Mouse (Mus musculus): ENCODE measurements around the gene B3gat1.

B3gat1 gene

DNA sequence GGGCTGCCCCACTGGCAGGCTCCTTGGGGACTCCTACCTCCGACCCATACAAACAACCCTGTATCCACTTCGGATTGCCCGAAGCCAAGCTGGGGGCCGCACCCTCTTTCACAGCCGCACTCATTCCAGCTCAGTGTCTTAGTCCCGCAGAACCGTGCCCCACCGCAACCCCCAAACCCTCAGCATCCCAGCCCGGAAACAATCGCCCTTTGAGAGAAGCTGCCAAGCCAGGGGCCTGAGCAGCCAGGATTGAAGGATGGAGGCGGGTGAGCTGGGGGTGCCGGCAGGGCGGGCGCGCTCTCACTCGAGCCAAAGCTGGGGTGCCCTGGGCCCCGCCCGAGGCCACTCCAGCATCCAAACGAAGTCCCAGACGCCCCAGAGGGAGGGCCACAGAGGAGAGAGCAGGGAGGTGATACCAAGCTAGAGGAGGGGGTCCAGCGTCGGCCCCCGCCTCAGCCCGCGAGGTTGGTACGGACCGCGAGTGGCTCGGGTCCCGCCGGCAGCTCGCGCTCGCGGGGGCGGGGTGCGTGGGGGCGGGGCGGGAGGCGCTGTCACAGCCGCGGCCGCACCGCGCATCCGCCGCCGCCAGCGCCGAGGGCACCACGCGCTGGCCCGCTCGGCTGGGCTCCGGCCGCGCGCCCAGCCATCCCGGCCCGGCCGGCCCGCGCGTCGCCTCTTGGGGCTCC lies at the start of gene B3gat1:
B3gat1 (plus strand) TSS at position 523 of the 686 bp plus-strand sequence.
- peak; percentile 72 for DNase-seq

GRCm38 (mm10) chr9:26689171-26689570 lies 44.4 kb upstream of the B3gat1 start:
- no peak for DNase-seq

GRCm38 (mm10) chr9:26689956-26690698 lies 43.4 kb upstream of the B3gat1 start:
- no peak for DNase-seq

- DNase-seq = no peak
These were observed 40.9 kb upstream of the B3gat1 start for GRCm38 (mm10) chr9:26692641-26693040.

GRCm38 (mm10) chr9:26694656-26695055 lies 38.9 kb upstream of the B3gat1 start:
- no peak for DNase-seq

DNA sequence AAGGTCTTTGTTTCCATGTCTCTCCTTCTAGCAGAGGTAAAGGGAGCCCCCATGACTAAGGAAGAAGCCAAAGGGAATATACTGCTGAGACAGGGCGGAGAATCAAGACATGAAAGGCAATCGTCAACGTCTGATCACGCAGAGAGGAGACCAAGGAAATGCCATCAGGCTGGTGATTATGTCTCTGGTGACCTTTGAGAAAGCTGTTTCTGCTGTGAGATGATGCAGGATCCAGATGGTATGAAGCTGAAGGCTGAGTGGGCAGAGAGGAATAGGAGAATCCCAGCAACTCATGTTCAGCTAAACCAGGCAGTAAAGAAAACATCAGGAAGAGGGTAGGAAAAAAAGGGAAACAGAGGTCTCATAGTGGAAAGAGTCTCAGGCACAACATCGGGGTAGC lies 38.4 kb upstream of the B3gat1 start:
- DNase-seq = no peak

GRCm38 (mm10) chr9:26698286-26698685 lies 35.2 kb upstream of the B3gat1 start:
- no peak for DNase-seq

DNA sequence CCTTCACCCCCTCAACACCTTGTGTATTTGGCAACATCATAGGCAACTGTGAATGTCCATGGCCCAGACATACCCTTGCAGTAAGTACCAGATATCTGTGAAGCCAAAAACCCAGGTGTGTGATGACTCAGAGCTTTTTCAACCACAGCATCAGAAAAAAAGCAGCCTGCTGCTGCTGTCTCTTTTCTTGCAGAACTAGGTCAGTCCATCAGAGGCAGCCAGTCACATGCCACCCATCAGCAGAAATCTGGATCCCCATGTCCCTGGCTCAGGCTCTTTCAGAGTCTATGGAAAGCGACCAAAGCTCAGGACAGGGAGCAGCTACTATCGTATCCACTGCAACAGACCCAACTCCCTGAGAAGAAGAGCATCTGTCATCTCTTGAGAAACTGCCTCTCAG lies 33.2 kb upstream of the B3gat1 start:
- no peak for DNase-seq

- DNase-seq = peak; percentile 7
These were observed 15.1 kb upstream of the B3gat1 start for GRCm38 (mm10) chr9:26718388-26718787.

- peak; percentile 2 for DNase-seq
These were observed 11.8 kb upstream of the B3gat1 start for GRCm38 (mm10) chr9:26721771-26722170.

DNA sequence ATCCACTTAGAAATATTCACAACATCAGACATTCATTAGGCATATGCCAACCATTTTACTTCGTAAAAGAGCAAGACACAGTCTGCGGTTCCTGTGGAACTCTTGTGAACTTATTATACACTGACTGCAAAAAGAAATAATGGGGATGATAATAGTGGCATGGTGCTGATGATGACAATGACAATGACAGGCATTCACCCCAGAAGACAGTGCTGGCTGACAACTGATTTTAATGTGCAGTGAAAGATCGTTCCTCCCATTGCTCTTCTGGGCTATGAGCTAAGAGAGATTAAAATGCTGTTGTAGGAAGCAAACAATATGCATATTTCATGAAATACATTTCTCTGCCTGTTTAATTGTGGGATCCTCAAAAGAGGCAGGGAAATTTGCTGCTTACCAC lies 7.8 kb upstream of the B3gat1 start:
- DNase-seq = no peak

GRCm38 (mm10) chr9:26727445-26727844 lies 6.1 kb upstream of the B3gat1 start:
- peak; percentile 77 for DNase-seq

DNA sequence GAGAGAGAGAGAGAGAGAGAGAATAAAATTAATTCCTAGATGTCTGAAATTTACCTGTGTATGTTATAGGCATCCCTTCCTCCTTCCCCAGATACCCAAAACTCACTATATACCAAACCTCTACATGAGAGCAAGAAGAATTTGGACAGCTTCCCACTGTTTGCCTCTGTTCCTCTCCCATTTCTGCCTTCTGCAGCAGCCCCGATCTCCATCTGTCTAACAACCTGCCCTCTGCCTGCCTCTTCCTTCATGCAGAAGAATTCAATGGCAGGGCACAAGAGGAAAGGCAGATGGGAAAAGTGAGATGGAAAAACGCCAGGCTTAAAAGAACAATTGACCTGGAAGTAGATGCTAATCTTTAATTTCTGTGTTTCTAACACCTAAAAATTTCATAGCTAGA lies 5.0 kb upstream of the B3gat1 start:
- no peak for DNase-seq

DNA sequence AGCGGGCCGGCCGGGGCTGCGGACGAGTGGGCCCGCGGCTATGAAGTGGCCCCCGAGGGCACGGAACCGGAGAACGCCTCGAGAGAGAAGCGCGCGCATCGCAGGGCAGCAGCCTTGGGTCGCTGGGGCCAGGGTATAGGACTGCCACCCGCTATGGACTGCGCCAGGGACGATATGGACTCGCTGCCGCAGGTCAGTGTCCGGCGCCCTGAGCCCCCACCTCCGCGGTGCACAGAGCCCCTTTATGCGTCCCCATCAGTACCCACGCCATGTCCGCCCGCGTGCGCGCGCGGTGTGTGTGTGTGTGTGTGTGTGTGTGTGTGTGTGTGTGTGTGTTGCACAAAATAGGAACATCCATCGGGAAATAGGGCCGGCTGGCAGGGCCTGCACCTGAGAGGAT lies 458 bp downstream of the B3gat1 start:
- DNase-seq = no peak

DNA sequence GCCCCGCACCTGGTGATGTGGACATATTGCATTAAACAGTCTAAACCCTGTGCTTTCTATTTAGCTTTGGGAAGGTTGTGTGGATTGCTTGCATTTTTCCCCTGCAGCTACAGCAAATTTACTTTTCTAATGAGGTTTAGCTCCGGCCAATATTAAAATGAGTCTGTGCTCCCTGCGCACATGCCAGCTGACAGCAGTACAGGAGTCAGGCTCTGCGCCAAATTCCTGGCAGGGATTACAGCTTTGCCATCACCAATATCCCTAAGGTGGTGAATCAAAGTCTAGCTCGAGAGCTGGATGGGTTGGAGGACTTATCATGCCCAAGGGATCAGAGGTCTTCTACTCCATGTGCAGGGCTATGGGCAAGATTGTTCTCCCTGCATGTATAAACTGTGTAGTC lies 3.6 kb downstream of the B3gat1 start:
- no peak for DNase-seq

DNA sequence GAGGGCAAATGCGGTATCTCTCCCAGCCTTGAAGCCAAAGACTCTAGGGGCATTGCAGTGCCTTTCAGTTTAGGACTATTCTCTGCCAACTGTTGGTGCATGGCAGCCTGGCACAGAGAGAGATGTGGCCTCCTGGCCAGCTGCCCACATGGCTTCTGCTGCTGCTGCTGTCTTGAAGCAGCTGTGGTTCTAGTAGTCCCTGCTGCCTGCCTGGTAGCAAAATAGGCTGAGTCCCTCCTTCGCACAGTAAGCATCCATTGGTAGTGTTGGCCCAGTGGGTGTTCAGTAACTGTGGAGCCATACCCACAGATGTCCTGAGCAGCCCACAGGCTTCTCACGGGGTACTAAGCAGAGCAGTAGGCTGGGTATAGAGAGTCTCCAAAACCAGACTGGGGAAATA lies 9.3 kb downstream of the B3gat1 start:
- DNase-seq = no peak

DNA sequence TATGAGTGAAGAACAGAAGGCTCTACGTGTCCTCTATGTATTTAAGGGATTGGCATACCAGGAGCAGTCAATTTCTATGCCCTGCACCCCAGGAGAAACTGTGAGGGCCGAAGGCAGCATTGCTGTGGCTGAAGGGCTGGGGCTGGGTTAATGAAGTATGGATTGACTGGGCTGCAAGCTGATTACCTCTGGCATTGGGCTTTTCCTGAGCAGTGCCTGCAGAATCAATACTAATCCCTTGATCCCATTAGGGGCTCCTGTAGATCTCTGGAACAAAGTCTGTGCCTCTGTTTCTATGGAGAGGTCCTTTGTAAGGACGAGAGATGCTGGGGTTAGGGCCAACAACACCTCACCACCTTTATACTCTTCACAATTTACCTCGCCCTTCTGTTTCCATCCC lies 13.6 kb downstream of the B3gat1 start:
- no peak for DNase-seq

DNA sequence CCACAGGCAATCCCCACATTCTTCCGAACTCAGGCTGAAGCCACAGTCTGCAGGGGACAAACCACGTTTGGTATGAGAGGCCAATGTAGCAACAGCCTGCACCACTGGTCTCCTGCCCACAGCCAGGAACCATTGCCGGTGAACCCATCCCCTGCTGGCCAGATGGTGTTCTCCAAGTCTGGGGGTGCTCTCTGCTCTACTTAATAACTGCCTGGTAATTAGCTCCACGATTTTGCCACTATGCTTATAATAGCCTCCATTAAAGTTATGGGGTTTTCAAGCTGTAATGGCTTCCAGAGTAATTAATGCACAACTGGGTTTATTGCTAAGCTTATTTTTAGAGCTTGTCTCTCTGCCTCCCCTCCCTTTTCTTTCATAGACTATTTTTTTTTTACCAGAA lies 15.4 kb downstream of the B3gat1 start:
- DNase-seq = no peak

- DNase-seq = peak; percentile 64
These were observed 26.6 kb downstream of the B3gat1 start for GRCm38 (mm10) chr9:26760081-26760480.

GRCm38 (mm10) chr9:26760576-26760975 lies 27.0 kb downstream of the B3gat1 start:
- no peak for DNase-seq

DNA sequence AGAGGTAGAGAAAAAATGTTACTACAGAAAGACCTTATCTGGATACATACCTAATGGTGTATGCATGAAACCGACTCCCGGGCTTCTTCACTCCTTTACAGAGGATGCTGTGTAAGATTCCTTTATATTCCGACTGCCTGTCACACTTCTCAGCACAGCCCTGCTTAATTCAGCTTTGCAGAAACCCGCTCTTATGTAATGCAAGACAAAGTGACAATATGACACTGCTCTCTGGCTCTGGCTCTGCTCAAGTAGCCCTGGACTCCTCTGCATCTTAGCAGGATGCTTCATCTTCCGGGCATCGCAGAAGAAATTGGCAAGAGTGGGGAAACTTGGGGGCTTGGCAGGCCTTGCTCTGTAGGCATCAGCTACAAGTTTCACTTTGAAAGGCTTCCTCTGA lies 28.9 kb downstream of the B3gat1 start:
- DNase-seq = no peak

DNA sequence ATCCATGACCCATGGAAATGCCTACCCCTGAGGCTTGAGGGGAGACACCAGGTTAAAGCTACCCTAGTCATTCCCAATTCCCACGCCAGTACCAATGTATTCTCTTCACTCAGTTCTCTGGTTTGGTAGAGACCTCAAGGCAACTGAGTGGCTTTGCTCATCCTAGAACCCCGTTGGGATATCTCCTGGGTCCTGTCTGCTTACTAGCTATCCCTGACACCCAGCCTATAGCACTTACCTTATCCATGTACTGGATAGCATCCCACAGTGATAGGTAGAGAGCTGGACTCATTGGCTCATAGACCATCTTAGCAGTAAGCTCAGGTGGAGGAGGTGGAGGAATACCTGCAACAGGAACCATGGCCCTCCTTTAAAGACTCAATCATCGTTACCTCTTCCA lies 34.7 kb downstream of the B3gat1 start:
- no peak for DNase-seq

DNA sequence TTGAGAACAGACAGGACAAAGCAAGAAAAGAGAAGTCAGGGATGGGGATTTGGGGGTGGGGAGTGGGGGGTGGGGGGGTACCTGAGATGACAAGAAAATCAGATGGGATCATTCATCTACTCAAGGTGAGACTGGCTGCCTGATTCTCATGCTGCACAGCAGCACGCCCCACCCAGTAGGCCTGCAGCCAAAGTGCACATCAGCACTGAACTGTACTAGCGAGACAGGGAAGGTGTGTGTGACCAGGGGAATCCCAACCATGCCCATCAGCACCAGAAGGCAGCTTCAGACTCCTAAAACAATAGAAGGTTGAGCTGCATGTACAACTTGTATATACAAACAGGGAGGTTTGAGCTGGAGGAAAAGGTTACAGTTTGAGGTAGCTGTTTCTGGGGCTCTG lies 42.2 kb downstream of the B3gat1 start:
- DNase-seq = no peak

DNA sequence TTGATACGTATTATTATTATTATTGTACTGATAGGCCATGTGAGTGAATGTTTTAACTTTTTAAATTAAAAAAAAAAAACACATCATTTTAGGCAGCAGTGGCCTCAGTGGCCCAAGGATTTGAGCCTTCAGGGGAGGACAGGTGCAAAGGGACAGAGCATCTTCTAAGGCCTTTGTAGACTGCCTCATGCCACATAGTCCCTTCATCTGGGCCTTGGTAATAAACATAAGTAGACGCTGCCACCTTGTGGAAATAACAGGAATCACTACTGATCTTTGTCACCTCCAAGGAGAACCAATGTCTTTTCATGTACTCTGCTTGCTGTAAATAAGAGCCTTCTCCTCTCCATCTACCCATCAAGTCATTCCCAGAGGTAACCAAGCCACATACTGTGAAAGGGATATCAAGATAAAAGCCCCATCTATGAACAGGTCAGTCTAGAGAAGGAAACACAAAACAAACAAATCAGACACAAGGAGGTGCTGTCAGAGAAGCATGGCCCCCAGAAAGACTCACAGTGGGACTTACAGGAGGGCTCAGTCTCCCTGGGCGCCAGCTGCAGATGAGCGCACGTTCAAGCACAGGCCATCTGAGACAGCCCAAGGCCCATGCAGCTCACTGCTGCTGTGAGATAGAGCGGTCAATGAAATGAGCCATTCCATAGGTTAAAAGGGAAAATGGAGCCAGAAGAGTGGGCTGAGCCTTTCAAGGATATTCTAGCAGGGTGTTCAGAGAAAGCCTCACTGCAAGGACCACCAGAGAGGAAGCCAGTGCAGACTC lies 42.8 kb downstream of the B3gat1 start:
- peak; percentile 71 for DNase-seq

All from embryo, embryonic 11 days (tissue).